Mouse (Mus musculus) megakaryocyte-erythroid progenitor cell, adult 5-6 weeks (primary cell): ENCODE data around the gene Pappa. TPM values are rescaled to one million over a fixed set of nuclear protein-coding genes. Genes with fewer than 3 reads are reported as not detected.
A peak's percentile ranks its signal among the peaks of the same experiment; 100 is the strongest.

Experiments
- ATAC-seq: replicated peaks from 2 replicates; pipeline ENCODE4 v1.8.0; 2016; ENCODE audit warnings: mild to moderate bottlenecking, inconsistent platforms; ENCODE audit not compliant: severe bottlenecking, poor library complexity, low FRiP score, low TSS enrichment
- total RNA-seq, 2 experiments: library from RNA; stranded (forward) in 1 of 2; stranded (reverse) in 1 of 2; fragments of 200-1000, 215-1000 nt in 1 of 2; fragments of >200 nt in 1 of 2; fragmentation: Nextera tagmentation in 1 of 2; gene quantifications; 2 replicates each; pipeline ENCODE4 v1.2.3; 2014 to 2017

Pappa gene
- total RNA-seq, 2 experiments from 2014 or later: not detected

- ATAC-seq: no peak
Measured at GRCm38 (mm10) chr4:65245440-65245839, 121.5 kb downstream of the Pappa start.

GRCm38 (mm10) chr4:65252193-65252592 is 128.2 kb downstream of the Pappa start:
- no peak for ATAC-seq

- no peak for ATAC-seq
Measured at GRCm38 (mm10) chr4:65254073-65254472, 130.1 kb downstream of the Pappa start.

GRCm38 (mm10) chr4:65267066-65267465 is 143.1 kb downstream of the Pappa start:
- ATAC-seq: no peak

GRCm38 (mm10) chr4:65269996-65270395 is 146.0 kb downstream of the Pappa start:
- no peak for ATAC-seq

GRCm38 (mm10) chr4:65272295-65272694 is 148.3 kb downstream of the Pappa start:
- no peak for ATAC-seq

GRCm38 (mm10) chr4:65273299-65273851 is 149.4 kb downstream of the Pappa start:
- no peak for ATAC-seq

GRCm38 (mm10) chr4:65278451-65279271 is 154.7 kb downstream of the Pappa start:
- no peak for ATAC-seq

GRCm38 (mm10) chr4:65279272-65279653 is 155.3 kb downstream of the Pappa start:
- ATAC-seq: no peak

- peak; percentile 92 for ATAC-seq
Measured at GRCm38 (mm10) chr4:65279979-65280677, 156.2 kb downstream of the Pappa start.

- no peak for ATAC-seq
Measured at GRCm38 (mm10) chr4:65280888-65281287, 156.9 kb downstream of the Pappa start.

GRCm38 (mm10) chr4:65283611-65284010 is 159.6 kb downstream of the Pappa start:
- peak; percentile 70 for ATAC-seq

GRCm38 (mm10) chr4:65285165-65285564 is 161.2 kb downstream of the Pappa start:
- peak; percentile 74 for ATAC-seq

GRCm38 (mm10) chr4:65289247-65289646 is 165.3 kb downstream of the Pappa start:
- no peak for ATAC-seq

- no peak for ATAC-seq
Measured at GRCm38 (mm10) chr4:65295741-65296140, 171.8 kb downstream of the Pappa start.

- no peak for ATAC-seq
Measured at GRCm38 (mm10) chr4:65296356-65296967, 172.5 kb downstream of the Pappa start.

- no peak for ATAC-seq
Measured at GRCm38 (mm10) chr4:65296968-65297499, 173.1 kb downstream of the Pappa start.

GRCm38 (mm10) chr4:65298212-65299181 is 174.5 kb downstream of the Pappa start:
- no peak for ATAC-seq

GRCm38 (mm10) chr4:65299365-65299764 is 175.4 kb downstream of the Pappa start:
- ATAC-seq: no peak
